Mouse (Mus musculus) heart, embryonic 14.5 days (tissue): ENCODE data around the gene Eif2d. TPM values are rescaled to one million over a fixed set of nuclear protein-coding genes. Genes with fewer than 3 reads are reported as not detected.
A peak's percentile ranks its signal among the peaks of the same experiment; 100 is the strongest.

Experiments used
- ATAC-seq: fragments of 200-750 bp; cut with Nextera tagmentation; 2 replicates; pipeline ENCODE4 v1.8.0; 2017; ENCODE audit warnings: low read depth, moderate TSS enrichment; ENCODE audit not compliant: insufficient number of reproducible peaks, insufficient read depth, low FRiP score
- H3K27ac ChIP-seq, 2 experiments: fragments of 200-500 bp in 1 of 2; fragments of 300-500 bp in 1 of 2; sonication (generic) in 1 of 2; replicated peaks in 1 of 2; 2 replicates each; pipeline ENCODE4 v1.5.1; 2012 to 2014; ENCODE audit warnings: low read depth in 2 of 2, low read length in 2 of 2, control low read depth in 1 of 2, mild to moderate bottlenecking in 1 of 2, mixed read lengths in 1 of 2; ENCODE audit not compliant: control insufficient read depth in 1 of 2, insufficient read depth in 1 of 2
- H3K27me3 ChIP-seq: fragments of 300-500 bp; sonication (generic); 2 replicates; pipeline ENCODE4 v1.6.1; 2014; ENCODE audit warnings: mild to moderate bottlenecking, low read length, control low read depth; ENCODE audit not compliant: control insufficient read depth, insufficient read depth
- H3K36me3 ChIP-seq: fragments of 300-500 bp; sonication (generic); 2 replicates; pipeline ENCODE4 v1.6.1; 2014; ENCODE audit warnings: mild to moderate bottlenecking, control low read depth, low read length, mixed read lengths; ENCODE audit not compliant: control insufficient read depth, insufficient read depth
- H3K4me1 ChIP-seq, 2 experiments: fragments of 200-500 bp in 1 of 2; fragments of 300-500 bp in 1 of 2; sonication (generic) in 1 of 2; 2 replicates each; pipeline ENCODE4 v1.6.1; 2012 to 2014; ENCODE audit warnings: low read length in 2 of 2, control low read depth in 1 of 2, mixed read lengths in 1 of 2; ENCODE audit not compliant: control insufficient read depth in 2 of 2, insufficient read depth in 2 of 2
- H3K4me2 ChIP-seq: fragments of 300-500 bp; sonication (generic); 2 replicates; pipeline ENCODE4 v1.6.1; 2014; ENCODE audit warnings: mild to moderate bottlenecking, low read length
- H3K4me3 ChIP-seq, 2 experiments: fragments of 200-500 bp in 1 of 2; fragments of 300-500 bp in 1 of 2; sonication (generic) in 1 of 2; 2 replicates each; pipeline ENCODE4 v1.5.1; 2012 to 2014; ENCODE audit warnings: low read length in 2 of 2, mild to moderate bottlenecking in 2 of 2, control low read depth in 1 of 2, low read depth in 1 of 2, moderate library complexity in 1 of 2; ENCODE audit not compliant: control insufficient read depth in 1 of 2, insufficient read depth in 1 of 2
- H3K9ac ChIP-seq: fragments of 300-500 bp; sonication (generic); 2 replicates; pipeline ENCODE4 v1.6.1; 2014; ENCODE audit warnings: mild to moderate bottlenecking, low read length
- H3K9me3 ChIP-seq: fragments of 300-500 bp; sonication (generic); 2 replicates; pipeline ENCODE4 v1.6.1; 2016; ENCODE audit warnings: low read length, control low read depth; ENCODE audit not compliant: control insufficient read depth
- WGBS: fragments of 180-500 bp; shearing (Covaris S2); extraction: QIAGEN DNeasy Blood & Tissue Kit; methylation state at CpG from one replicate; pipeline ENCODE4 v1.1.7; 2014; 5-methylcytosine and 5-hydroxymethylcytosine counted together
- polyA plus RNA-seq: library from polyadenylated mRNA; unstranded; fragments of >200 nt; fragmentation: Nextera tagmentation; extraction: Ambion mirVana; gene quantifications from 2 replicates; pipeline ENCODE4 v1.2.1, GENCODE M21; 2014

The Eif2d gene
- polyA plus RNA-seq, 1 experiment from 2014 or later, result 50.2 TPM

DNA sequence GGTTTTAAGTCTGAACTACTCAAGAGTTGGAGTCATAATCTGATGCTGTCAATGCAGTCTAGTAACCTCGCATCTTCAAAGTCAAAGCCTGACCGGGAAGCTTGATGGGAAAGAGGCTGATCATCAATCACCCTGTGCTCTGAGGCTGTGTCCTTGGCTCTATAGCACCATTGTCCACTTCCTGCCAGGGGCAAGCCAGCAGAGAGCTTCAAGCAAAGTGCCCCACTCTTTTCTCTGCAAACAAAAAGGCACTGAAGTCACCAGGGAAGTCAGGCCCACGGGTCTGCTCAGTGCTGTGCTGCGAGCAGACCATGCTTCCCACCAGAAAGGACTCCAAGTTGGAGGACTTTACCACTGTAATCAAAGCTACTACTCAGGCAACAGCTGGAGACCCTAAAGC, 24.3 kb downstream of the Eif2d start:
- H3K4me3 ChIP-seq, result no peak overlapping the region
- 83% methylated on average over 4 of the region's 4 CpGs for WGBS
- H3K4me2 ChIP-seq, result no peak overlapping the region
- peaks cover 85% of the 10 kb centered on the region for H3K36me3 ChIP-seq
- H3K9me3 ChIP-seq, result no peaks in the 10 kb centered on the region
- no peaks in the 10 kb centered on the region for H3K27me3 ChIP-seq
- H3K4me1 ChIP-seq, result no peaks in the 10 kb centered on the region
- H3K9ac ChIP-seq, result no peak overlapping the region
- no peak for ATAC-seq
- no peak overlapping the region for H3K27ac ChIP-seq

DNA sequence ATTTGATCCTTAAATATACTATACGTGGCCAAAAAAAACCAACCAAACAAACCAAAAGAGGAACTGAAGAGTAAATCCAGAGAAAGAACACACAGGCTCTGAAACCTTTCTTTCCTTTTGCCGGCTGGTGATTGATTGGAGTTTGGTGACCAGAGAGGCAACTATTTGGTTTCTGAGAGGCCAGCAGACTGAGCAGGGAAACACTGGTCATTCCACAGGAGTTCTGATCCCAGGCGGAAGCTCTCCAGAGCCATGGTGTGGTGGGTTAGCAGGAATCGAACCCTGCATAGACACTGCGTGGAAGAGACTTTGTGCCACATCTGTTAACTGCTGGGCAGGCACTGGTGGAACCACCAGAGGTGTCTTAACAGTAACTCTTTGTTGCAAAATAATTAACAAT, 25.1 kb downstream of the Eif2d start:
- 85% methylated on average over 5 of the region's 5 CpGs for WGBS
- no peak overlapping the region for H3K4me2 ChIP-seq
- ATAC-seq, result no peak
- H3K4me3 ChIP-seq, result no peak overlapping the region
- H3K9ac ChIP-seq, result no peak overlapping the region
- H3K36me3 ChIP-seq, result peaks cover 77% of the 10 kb centered on the region
- no peak overlapping the region for H3K27ac ChIP-seq
- no peaks in the 10 kb centered on the region for H3K4me1 ChIP-seq
- no peaks in the 10 kb centered on the region for H3K27me3 ChIP-seq
- no peaks in the 10 kb centered on the region for H3K9me3 ChIP-seq

DNA sequence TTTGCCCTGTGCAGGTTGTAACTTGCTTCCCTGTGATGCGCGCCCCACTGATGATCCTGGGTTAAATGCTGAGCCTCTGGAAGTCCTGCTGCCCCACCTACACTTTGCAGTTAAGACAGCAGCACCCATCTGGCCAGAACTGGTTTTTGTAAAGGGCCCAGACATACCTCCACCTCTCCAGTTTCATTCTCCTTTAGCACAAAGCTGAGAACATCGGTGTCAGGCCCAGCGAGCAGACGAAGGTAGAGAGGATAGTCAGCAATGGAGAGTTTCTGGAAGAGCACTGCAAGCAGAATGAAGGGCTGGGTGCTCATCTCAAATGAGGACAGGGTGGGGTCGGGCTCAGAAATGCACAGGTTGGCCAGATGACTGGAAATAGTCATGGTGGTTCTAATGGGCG, 27.4 kb downstream of the Eif2d start:
- Histone ChIP-seq H3K9ac (no peak overlapping the region), H3K9me3 (no peaks in the 10 kb centered on the region), H3K36me3 (peaks cover 55% of the 10 kb centered on the region), H3K27me3 (no peaks in the 10 kb centered on the region), H3K4me3 (no peak overlapping the region), H3K27ac (no peak overlapping the region), H3K4me2 (no peak overlapping the region), H3K4me1 (peaks cover 9 to 18% of the 10 kb centered on the region in 2 experiments)
- WGBS, result 93% methylated on average over 7 of the region's 7 CpGs
- no peak for ATAC-seq

DNA sequence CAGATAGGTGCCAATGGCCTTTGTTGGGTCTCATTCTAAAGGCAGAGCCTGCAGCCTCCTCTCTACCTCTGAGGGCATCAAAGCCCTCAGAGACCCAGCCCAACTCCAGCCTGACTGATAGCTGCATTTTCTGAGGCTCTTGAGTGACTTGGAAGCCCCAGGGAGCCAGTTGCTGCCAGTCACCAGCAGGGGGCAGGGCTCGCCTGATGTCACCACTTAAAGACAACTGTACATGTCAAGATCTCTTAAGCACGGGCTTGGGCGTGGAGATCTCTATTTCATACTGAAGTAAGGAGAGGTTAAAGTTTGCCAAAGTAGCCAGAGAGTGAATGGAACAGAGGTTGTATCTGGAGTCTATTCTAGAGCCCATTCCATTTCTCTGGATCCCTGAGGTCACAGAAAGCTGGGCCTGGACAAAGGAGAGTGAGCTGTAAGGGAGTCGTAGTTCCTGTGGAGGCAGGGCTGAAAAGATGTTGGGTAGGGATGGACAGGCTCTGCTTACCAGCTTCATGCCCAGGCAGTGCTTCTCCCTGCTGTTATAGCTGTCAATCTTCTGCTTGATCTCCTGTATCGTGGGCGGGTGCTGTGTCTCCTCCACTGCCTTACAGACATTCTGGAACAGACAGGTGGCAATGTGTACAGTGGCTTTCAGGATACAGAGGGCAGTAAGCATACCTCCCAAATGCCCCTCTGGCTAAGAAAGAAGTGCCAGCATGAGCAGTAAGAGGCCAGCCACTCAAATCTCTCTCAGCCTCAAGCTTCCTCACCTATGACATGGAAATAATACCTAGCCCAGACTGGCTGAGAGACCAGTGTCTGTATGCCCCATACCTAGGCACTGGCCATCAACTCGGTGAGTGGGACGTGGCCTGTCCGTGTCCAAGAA, 28.9 kb downstream of the Eif2d start:
- Histone ChIP-seq H3K9ac (no peak overlapping the region), H3K36me3 (peaks cover 40% of the 10 kb centered on the region), H3K4me2 (no peak overlapping the region), H3K4me1 (peaks cover 19 to 30% of the 10 kb centered on the region in 2 experiments), H3K27ac (no peak overlapping the region), H3K4me3 (no peak overlapping the region), H3K27me3 (no peaks in the 10 kb centered on the region), H3K9me3 (no peaks in the 10 kb centered on the region)
- no peak for ATAC-seq
- 49% methylated on average over 9 of the region's 9 CpGs for WGBS

DNA sequence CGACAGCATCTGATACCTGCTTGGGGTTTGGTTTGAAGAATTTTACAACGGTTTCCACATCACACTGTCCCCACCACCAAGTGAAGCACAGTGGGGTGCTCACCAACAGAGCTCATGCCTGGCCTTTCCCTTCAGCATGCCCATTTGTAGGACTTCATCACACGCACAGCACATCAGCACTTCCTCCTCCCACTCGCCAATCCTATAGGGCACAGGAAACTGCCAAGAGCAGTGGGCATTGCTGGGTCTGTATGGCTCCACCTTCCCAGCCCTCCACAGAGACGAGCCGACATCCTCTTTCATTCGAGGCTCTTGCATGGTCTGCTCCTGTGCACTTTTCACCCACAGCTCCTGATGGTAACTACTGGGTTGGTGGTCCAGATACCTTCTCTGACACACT, 30.2 kb downstream of the Eif2d start:
- no peaks in the 10 kb centered on the region for H3K27me3 ChIP-seq
- no peak overlapping the region for H3K4me3 ChIP-seq
- H3K4me2 ChIP-seq, result no peak overlapping the region
- H3K27ac ChIP-seq, result no peak overlapping the region
- ATAC-seq, result no peak
- no peaks in the 10 kb centered on the region for H3K9me3 ChIP-seq
- WGBS, result 77% methylated on average over 7 of the region's 7 CpGs
- H3K9ac ChIP-seq, result no peak overlapping the region
- peaks cover 20 to 30% of the 10 kb centered on the region in 2 experiments for H3K4me1 ChIP-seq
- peaks cover 27% of the 10 kb centered on the region for H3K36me3 ChIP-seq

DNA sequence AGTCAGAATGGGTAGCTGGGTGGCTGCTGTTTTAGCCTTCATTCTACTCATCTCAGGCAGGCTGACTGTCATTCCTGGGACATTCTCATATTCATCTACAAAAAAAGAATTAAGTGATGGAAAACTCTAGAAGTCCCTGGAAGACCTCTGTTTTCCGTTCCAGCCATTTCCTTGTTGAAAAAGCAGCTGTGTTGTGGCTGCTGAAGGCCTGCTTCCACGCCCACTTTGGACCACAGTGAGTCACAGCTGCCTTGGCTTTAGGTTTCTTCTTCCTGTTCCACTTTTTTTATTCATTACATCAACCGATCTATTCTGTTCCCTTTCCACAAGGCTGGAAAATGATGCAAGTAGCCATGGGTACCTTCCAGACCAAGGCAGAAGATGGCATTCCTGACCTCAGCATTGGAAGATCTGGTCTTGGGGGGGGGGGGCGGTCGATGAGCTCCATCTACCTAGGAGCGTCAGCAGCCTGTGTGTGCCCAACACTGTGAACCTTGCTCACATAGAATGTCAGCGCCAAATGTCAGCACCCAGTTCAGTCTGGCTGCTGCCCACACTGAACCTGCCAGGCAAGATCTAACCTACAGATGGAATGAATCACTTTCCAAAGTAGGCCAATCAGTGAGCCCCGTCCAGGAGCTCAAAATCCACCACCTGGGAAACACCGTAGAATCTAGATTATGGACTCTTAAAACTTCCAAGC, 31.4 kb downstream of the Eif2d start:
- Histone ChIP-seq H3K9me3 (no peaks in the 10 kb centered on the region), H3K4me2 (no peak overlapping the region), H3K27me3 (no peaks in the 10 kb centered on the region), H3K9ac (no peak overlapping the region), H3K36me3 (peaks cover 19% of the 10 kb centered on the region), H3K4me3 (no peak overlapping the region), H3K27ac (peak overlapping the region in 1 of 2 experiments; percentile 49; a peak in 1 of 4 replicates), H3K4me1 (peaks cover 28 to 30% of the 10 kb centered on the region in 2 experiments)
- WGBS, result 49% methylated on average over 9 of the region's 9 CpGs
- no peak for ATAC-seq

DNA sequence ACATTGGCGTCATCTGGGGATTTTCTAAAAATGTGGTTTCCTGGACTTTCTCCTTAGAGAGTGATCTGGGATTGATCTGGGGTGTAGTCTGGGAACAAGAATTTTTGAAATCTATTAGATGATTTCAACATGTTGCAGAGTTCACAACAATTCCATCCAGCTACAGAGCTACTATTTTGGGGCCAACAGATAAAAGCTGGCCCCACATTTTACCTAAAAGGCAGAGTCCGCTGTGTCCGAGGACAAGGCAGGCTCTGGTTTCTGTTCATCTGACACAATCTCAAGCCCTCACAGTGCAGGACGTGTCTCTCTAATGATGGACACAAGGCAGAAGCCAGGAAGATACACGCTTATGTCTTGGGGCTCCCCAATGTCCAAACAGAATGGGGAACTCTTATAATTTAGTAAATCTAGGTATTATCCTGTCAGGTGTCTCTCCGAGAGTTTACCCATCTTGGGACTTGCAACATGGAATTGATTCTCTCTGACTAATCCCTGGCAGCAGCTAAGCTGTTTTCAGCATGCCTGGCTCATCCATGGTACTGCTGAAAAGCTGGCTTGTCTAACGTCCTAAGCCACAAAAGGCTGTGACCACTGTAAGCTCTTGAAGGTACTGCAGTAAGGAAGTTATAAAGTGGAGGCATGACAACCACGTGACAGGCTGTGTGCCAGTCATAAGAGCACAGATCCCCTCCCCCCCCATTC, 32.1 kb downstream of the Eif2d start:
- no peak for ATAC-seq
- no peaks in the 10 kb centered on the region for H3K27me3 ChIP-seq
- H3K9ac ChIP-seq, result no peak overlapping the region
- peak overlapping the region; percentile 39; the same call in 1 of the 2 replicates for H3K4me2 ChIP-seq
- no peak overlapping the region for H3K4me3 ChIP-seq
- H3K9me3 ChIP-seq, result no peaks in the 10 kb centered on the region
- H3K4me1 ChIP-seq, result peaks cover 28 to 30% of the 10 kb centered on the region in 2 experiments
- H3K36me3 ChIP-seq, result peaks cover 12% of the 10 kb centered on the region
- H3K27ac ChIP-seq, result no peak overlapping the region
- WGBS, result 26% methylated on average over 8 of the region's 8 CpGs
